Mouse (Mus musculus): ENCODE measurements around the gene Stx8.

Gene Stx8

GRCm38 (mm10) chr11:67965905-67966878, at the start of gene Stx8:
TSS of gene Stx8 (plus strand) at chr11:67966193.
- peak; percentile 75 for DNase-seq (ENCODE audit: low read depth, low spot score)

- no peak for DNase-seq (ENCODE audit: low read depth, low spot score)
These were observed 48.9 kb upstream of the Stx8 start for GRCm38 (mm10) chr11:67917126-67917525.

GRCm38 (mm10) chr11:67919593-67919992, 46.4 kb upstream of the Stx8 start:
- no peak for DNase-seq (ENCODE audit: low read depth, low spot score)

GRCm38 (mm10) chr11:67920226-67920960, 45.6 kb upstream of the Stx8 start:
- DNase-seq (ENCODE audit: low read depth, low spot score) = no peak

GRCm38 (mm10) chr11:67921091-67921826, 44.7 kb upstream of the Stx8 start:
- peak; percentile 29 for DNase-seq (ENCODE audit: low read depth, low spot score)

GRCm38 (mm10) chr11:67921827-67922754, 43.9 kb upstream of the Stx8 start, which contains the start of gene Usp43:
TSS of gene Usp43 (minus strand) at chr11:67922153.
- DNase-seq (ENCODE audit: low read depth, low spot score) = peak; percentile 24

GRCm38 (mm10) chr11:67922755-67923125, 43.3 kb upstream of the Stx8 start:
- DNase-seq (ENCODE audit: low read depth, low spot score) = peak; percentile 47

- no peak for DNase-seq (ENCODE audit: low read depth, low spot score)
These were observed 42.3 kb upstream of the Stx8 start for GRCm38 (mm10) chr11:67923720-67924119.

- DNase-seq (ENCODE audit: low read depth, low spot score) = no peak
These were observed 41.0 kb upstream of the Stx8 start for GRCm38 (mm10) chr11:67925000-67925399.

- DNase-seq (ENCODE audit: low read depth, low spot score) = no peak
These were observed 39.5 kb upstream of the Stx8 start for GRCm38 (mm10) chr11:67926348-67927055.

GRCm38 (mm10) chr11:67932156-67932555, 33.8 kb upstream of the Stx8 start:
- no peak for DNase-seq (ENCODE audit: low read depth, low spot score)

- DNase-seq (ENCODE audit: low read depth, low spot score) = no peak
These were observed 17.8 kb upstream of the Stx8 start for GRCm38 (mm10) chr11:67948229-67948628.

GRCm38 (mm10) chr11:67949475-67949874, 16.5 kb upstream of the Stx8 start:
- DNase-seq (ENCODE audit: low read depth, low spot score) = no peak

GRCm38 (mm10) chr11:67953604-67954003, 12.4 kb upstream of the Stx8 start:
- no peak for DNase-seq (ENCODE audit: low read depth, low spot score)

GRCm38 (mm10) chr11:67954413-67954812, 11.6 kb upstream of the Stx8 start:
- DNase-seq (ENCODE audit: low read depth, low spot score) = no peak

GRCm38 (mm10) chr11:67964110-67964509, 1.9 kb upstream of the Stx8 start:
- no peak for DNase-seq (ENCODE audit: low read depth, low spot score)

- peak; percentile 64 for DNase-seq (ENCODE audit: low read depth, low spot score)
These were observed 630 bp upstream of the Stx8 start, which contains the start of gene Cfap52 for GRCm38 (mm10) chr11:67965242-67965883. TSS of gene Cfap52 (minus strand) at chr11:67965651.

GRCm38 (mm10) chr11:67967831-67968230, 1.8 kb downstream of the Stx8 start:
- DNase-seq (ENCODE audit: low read depth, low spot score) = no peak

- DNase-seq (ENCODE audit: low read depth, low spot score) = no peak
These were observed 6.6 kb downstream of the Stx8 start for GRCm38 (mm10) chr11:67972606-67973005.
